Mouse (Mus musculus): Measurements from ENCODE around the gene Lingo2. TPM values are rescaled to one million over a fixed set of nuclear protein-coding genes. Genes with fewer than 3 reads are reported as not detected.

Gene Lingo2
- polyA plus RNA-seq, 1 experiment, result 0.12 TPM

DNA sequence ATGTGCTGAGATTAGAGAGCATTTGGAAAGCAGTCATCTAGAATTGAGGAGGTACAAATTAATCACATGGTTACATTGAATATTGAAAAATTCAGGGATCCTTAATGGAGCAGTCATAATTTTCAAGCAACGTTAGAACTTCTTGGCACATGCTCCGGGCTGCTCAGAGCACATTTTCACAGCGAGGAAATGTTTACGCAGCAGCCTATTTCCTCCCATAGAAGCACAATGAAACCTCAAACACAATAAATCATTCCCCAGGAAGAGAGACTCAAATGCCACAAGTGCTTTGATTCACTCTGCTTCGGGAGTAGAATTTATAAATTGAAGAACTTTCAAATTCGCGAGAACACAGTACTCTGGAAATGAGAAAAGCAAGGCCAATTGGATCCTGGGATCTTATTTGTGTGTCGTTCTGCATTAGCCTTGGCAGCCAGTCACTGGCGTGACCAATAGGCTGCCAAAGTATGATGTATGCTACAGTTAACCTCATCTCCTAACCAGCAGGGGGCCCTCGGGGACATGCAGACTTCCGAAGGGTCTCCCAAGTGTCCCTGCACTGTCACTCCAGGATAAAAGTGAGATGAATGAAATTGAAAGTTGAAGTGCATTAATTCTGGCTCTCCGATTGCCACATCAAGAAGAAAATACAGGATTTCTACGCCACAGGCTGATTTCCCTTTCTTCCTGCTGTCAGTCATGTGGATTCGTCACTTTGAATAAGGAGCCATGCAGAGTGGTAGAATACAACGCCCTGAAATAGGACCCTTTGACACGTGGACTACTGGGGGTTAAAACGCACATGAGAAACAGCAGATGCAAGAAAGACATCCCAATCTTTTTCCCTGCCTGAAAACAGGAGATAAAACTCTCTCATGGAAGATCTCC lies 662.5 kb downstream of the Lingo2 start:
- Histone ChIP-seq H3K4me3 (ENCODE audit: control insufficient read depth, low read depth, low read length) (no peak overlapping the region), H3K4me1 (ENCODE audit: control insufficient read depth, insufficient read depth, low read length) (no peaks in the 10 kb centered on the region), H3K27me3 (ENCODE audit: control insufficient read depth, insufficient read depth, low read length) (no peaks in the 10 kb centered on the region), H3K27ac (ENCODE audit: control insufficient read depth, insufficient read depth, low read depth, low read length) (no peak overlapping the region), H3K36me3 (ENCODE audit: control insufficient read depth, insufficient read depth, low read length) (no peaks in the 10 kb centered on the region)
- TF ChIP-seq POLR2A (IDR thresholded peaks at IDR 0.05; ENCODE audit: control insufficient read depth, low read depth, low read length) (no peak), CTCF (IDR thresholded peaks at IDR 0.05; ENCODE audit: control insufficient read depth, insufficient read depth, insufficient replicate concordance, low read depth, low read length) (no peak)

DNA sequence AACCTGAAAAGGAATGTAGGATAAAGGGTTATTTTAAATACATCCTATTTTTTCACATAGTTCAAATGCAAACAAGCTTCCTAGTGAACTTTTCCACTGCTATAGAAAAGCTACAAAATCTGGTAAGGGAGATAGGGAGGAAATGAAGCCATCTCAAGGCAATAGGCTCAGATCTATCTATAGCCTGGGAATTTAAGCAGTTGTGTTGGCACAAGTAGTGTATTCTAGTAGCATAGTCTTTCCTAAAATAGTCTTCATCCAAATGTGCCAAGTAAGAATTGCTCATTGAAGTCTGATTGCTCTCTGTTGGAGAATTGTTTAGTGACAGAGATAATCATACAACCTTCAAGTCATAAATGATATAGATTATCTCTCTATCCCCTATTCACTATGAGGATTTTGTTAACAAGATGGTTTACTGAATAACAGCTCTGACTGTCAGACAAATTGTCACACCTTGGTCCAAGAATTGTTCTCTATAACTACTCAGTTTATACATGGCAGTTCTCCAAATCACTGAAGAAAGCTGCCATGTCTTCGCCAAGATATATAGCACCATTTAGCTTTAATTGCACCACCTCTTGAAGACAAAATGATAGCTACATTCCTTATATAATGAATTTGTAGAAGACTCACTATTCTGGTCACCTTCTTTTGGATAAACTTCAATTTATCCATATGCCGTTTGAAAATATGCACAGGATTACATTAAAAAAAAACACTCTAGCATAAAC lies 688.9 kb downstream of the Lingo2 start:
- Histone ChIP-seq H3K4me3 (ENCODE audit: control insufficient read depth, low read depth, low read length) (no peak overlapping the region), H3K27me3 (ENCODE audit: control insufficient read depth, insufficient read depth, low read length) (no peaks in the 10 kb centered on the region), H3K4me1 (ENCODE audit: control insufficient read depth, insufficient read depth, low read length) (no peaks in the 10 kb centered on the region), H3K36me3 (ENCODE audit: control insufficient read depth, insufficient read depth, low read length) (no peaks in the 10 kb centered on the region), H3K27ac (ENCODE audit: control insufficient read depth, insufficient read depth, low read depth, low read length) (no peak overlapping the region)
- no peak for TF ChIP-seq CTCF (IDR thresholded peaks at IDR 0.05; ENCODE audit: control insufficient read depth, insufficient read depth, insufficient replicate concordance, low read depth, low read length)
- no peak for TF ChIP-seq POLR2A (IDR thresholded peaks at IDR 0.05; ENCODE audit: control insufficient read depth, low read depth, low read length)

DNA sequence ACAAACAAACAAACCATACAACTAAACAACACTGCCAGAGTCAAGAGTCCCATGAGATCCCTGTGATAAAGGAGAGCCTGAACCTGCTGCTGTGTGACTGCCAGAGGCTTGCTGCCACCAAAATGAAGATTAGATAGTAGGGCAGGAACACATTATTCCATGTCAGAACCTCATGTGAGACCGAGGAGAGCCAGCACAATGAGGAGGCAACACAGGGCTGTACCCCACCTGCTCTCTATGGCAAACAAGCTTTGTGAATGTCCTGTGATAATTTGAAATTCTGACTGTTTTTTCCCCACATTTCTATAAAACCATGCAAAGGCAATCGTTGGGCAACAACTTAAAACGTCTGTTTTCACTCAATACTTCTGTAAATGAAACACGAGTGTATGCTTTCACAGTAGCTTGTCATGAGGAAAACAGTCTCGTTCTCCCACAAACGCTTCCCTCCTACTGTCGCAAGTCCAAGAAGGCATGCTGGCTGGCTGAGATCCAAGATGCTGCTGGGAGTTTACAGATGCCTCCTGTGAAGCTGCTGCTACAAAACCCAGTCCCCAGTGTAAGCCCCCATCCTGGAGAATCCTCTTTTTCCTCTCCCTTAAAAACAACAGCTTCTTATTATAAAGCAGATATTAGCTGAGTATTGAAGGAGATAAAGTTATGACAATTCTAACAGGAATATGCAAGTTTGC lies 765.2 kb downstream of the Lingo2 start:
- TF ChIP-seq CTCF (IDR thresholded peaks at IDR 0.05; ENCODE audit: control insufficient read depth, insufficient read depth, insufficient replicate concordance, low read depth, low read length), result no peak
- no peak for TF ChIP-seq POLR2A (IDR thresholded peaks at IDR 0.05; ENCODE audit: control insufficient read depth, low read depth, low read length)
- H3K36me3 ChIP-seq (ENCODE audit: control insufficient read depth, insufficient read depth, low read length), result no peaks in the 10 kb centered on the region

DNA sequence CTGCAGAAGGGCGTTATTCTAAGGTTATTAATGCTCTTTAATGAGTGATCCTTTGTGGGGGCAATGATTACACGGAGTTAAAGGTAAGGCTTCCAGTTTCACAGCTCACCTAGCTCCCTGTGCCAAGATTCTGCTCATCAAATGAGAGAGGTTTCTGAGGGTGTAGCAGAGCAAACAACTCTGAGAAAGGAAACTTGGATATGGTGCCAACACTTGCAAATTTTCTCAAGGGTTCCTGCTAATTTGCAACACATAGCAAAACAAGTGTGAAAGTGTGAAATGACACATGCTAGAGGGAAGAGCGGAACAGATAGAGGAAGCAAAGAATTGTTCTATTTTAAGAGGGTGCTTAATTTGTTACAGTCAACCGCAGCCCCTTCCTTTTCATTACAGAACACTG lies 767.9 kb downstream of the Lingo2 start:
- H3K4me1 ChIP-seq (ENCODE audit: control insufficient read depth, insufficient read depth, low read length), result no peaks in the 10 kb centered on the region
- no peak overlapping the region for H3K4me3 ChIP-seq (ENCODE audit: control insufficient read depth, low read depth, low read length)
- no peaks in the 10 kb centered on the region for H3K27me3 ChIP-seq (ENCODE audit: control insufficient read depth, insufficient read depth, low read length)
- H3K36me3 ChIP-seq (ENCODE audit: control insufficient read depth, insufficient read depth, low read length), result no peaks in the 10 kb centered on the region
- no peak overlapping the region for H3K27ac ChIP-seq (ENCODE audit: control insufficient read depth, insufficient read depth, low read depth, low read length)
- no peak for TF ChIP-seq CTCF (IDR thresholded peaks at IDR 0.05; ENCODE audit: control insufficient read depth, insufficient read depth, insufficient replicate concordance, low read depth, low read length)
- TF ChIP-seq POLR2A (IDR thresholded peaks at IDR 0.05; ENCODE audit: control insufficient read depth, low read depth, low read length), result no peak

More for the DNA sequence above, 765.2 kb downstream of the Lingo2 start:
- Histone ChIP-seq H3K4me1 (ENCODE audit: control insufficient read depth, insufficient read depth, low read length) (no peaks in the 10 kb centered on the region), H3K27ac (ENCODE audit: control insufficient read depth, insufficient read depth, low read depth, low read length) (no peak overlapping the region), H3K4me3 (ENCODE audit: control insufficient read depth, low read depth, low read length) (no peak overlapping the region), H3K27me3 (ENCODE audit: control insufficient read depth, insufficient read depth, low read length) (no peaks in the 10 kb centered on the region)

DNA sequence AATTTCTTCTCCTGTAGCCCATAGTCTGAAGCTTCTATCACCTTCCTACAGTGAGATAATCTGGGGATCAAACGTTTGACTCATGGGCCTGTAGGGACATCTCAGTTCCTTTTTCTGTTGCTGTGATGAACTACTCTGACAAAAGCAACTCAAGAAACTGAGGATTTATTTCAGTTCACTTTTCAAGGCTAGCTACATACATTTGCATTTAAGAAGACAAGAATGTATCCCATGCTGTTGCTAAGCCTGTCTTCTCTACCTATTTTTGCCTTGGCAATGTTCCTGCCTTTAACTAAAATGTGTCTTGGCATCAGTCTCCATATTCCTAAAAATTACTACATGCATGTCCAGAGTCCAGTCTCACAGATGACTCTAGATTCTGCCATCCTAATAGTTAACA lies 781.4 kb downstream of the Lingo2 start:
- H3K4me3 ChIP-seq (ENCODE audit: control insufficient read depth, low read depth, low read length), result no peak overlapping the region
- no peak overlapping the region for H3K27ac ChIP-seq (ENCODE audit: control insufficient read depth, insufficient read depth, low read depth, low read length)
- no peaks in the 10 kb centered on the region for H3K36me3 ChIP-seq (ENCODE audit: control insufficient read depth, insufficient read depth, low read length)
- H3K4me1 ChIP-seq (ENCODE audit: control insufficient read depth, insufficient read depth, low read length), result no peaks in the 10 kb centered on the region
- TF ChIP-seq POLR2A (IDR thresholded peaks at IDR 0.05; ENCODE audit: control insufficient read depth, low read depth, low read length) (no peak), CTCF (IDR thresholded peaks at IDR 0.05; ENCODE audit: control insufficient read depth, insufficient read depth, insufficient replicate concordance, low read depth, low read length) (no peak)
- no peaks in the 10 kb centered on the region for H3K27me3 ChIP-seq (ENCODE audit: control insufficient read depth, insufficient read depth, low read length)

DNA sequence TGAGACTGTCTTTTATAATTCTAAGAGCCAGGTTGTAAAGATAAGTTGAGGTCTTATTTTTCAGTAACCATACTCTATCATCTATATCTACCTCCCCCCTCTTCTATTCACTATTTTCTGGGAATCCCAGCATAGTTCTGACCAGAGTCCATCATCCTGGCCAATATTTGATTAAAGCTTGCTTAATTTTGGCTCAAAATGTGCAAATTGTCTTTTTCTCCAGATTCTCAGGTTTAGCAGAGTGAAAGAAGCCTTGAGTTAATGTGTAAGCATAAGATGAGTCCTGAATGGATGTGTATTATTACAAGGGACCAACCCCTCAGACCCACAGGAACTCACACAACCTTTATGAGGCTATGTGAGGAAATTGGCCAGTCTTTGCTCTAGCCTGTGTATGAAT lies 820.2 kb downstream of the Lingo2 start:
- H3K4me3 ChIP-seq (ENCODE audit: control insufficient read depth, low read depth, low read length), result no peak overlapping the region
- H3K27ac ChIP-seq (ENCODE audit: control insufficient read depth, insufficient read depth, low read depth, low read length), result no peak overlapping the region
- H3K4me1 ChIP-seq (ENCODE audit: control insufficient read depth, insufficient read depth, low read length), result no peaks in the 10 kb centered on the region
- no peaks in the 10 kb centered on the region for H3K27me3 ChIP-seq (ENCODE audit: control insufficient read depth, insufficient read depth, low read length)
- TF ChIP-seq CTCF (IDR thresholded peaks at IDR 0.05; ENCODE audit: control insufficient read depth, insufficient read depth, insufficient replicate concordance, low read depth, low read length) (no peak), POLR2A (IDR thresholded peaks at IDR 0.05; ENCODE audit: control insufficient read depth, low read depth, low read length) (no peak)
- H3K36me3 ChIP-seq (ENCODE audit: control insufficient read depth, insufficient read depth, low read length), result no peaks in the 10 kb centered on the region

DNA sequence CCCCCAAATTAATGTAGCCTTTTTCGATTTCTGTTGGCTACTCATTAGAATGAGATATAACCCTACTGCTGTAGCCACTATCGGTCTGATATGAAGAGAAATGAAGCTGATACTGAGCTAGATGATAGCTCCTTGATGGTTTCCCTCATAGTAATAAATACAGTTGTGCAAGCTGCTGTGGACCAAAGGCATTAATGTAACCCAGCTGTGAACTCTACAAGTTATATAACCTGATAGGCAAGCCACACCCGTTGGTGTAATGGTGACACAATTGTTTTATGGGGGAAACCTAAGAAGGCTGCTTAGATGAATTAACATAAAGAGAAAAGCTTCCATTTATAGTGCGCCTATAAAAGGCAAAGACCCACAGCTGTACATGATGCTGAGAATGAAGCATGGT lies 856.1 kb downstream of the Lingo2 start:
- H3K27ac ChIP-seq (ENCODE audit: control insufficient read depth, insufficient read depth, low read depth, low read length), result no peak overlapping the region
- no peaks in the 10 kb centered on the region for H3K36me3 ChIP-seq (ENCODE audit: control insufficient read depth, insufficient read depth, low read length)
- no peaks in the 10 kb centered on the region for H3K27me3 ChIP-seq (ENCODE audit: control insufficient read depth, insufficient read depth, low read length)
- H3K4me3 ChIP-seq (ENCODE audit: control insufficient read depth, low read depth, low read length), result no peak overlapping the region
- no peaks in the 10 kb centered on the region for H3K4me1 ChIP-seq (ENCODE audit: control insufficient read depth, insufficient read depth, low read length)
- TF ChIP-seq POLR2A (IDR thresholded peaks at IDR 0.05; ENCODE audit: control insufficient read depth, low read depth, low read length), result no peak
- no peak for TF ChIP-seq CTCF (IDR thresholded peaks at IDR 0.05; ENCODE audit: control insufficient read depth, insufficient read depth, insufficient replicate concordance, low read depth, low read length)
